Mouse (Mus musculus) CD4-positive helper T cell, adult 2 months (primary cell): Measurements from ENCODE around the gene Pitx1.

Source experiments
- DNase-seq: peaks from one replicate; pipeline ENCODE4 v3.0.0-alpha.2; 2012; ENCODE audit warnings: low read depth, missing footprints, low spot score

The Pitx1 gene

DNA sequence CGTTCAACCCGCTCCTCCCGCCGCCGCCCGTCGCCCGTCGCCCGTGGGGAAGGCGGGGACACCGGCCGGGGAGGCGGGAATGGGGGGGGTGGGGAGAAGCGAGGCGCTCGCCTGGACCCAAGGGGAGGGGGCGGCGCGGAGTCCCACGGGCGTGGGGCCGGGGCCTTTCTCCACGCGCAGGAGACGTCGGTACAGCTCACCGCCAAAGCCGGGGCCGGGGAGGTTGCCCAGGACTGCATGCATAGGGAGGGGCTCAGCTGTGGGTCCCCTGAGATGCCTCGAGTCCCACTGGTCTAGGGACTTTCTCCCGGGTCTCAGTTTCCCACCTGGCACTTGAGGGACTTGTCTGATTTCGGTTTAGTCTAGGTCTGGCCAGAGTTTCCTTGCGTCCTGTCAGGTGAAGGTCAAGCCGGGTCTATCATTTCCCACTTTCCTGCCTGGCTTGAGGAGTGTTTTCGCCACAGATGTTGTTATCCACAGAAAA, at the start of gene Pitx1:
Gene Pitx1, minus strand, starts transcription at position 51 of the 484 bp plus-strand sequence.
- DNase-seq: no peak

- no peak for DNase-seq
These were observed 45.6 kb upstream of the Pitx1 start for GRCm38 (mm10) chr13:55881431-55882202.

DNA sequence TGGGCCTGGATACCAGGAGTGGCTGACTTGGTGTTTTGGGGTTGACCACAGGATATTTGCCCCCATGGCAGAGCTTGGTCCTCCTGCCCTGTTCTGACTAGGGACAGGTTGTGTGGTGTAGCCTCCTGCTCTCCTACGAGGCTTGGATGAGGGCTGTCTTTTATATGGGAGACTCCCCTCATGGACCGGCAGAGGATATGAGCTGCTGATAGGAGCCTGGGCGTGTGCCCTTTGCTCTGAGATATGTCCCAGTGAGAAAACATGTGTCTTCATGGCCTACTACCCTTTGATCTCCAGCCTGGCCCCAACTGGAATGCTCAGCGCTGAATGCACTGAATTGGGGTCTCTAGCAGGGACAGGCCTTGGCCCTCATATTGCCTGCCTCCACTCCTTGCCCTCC, 42.4 kb upstream of the Pitx1 start:
- DNase-seq: no peak

GRCm38 (mm10) chr13:55871410-55871809, 35.4 kb upstream of the Pitx1 start:
- no peak for DNase-seq

DNA sequence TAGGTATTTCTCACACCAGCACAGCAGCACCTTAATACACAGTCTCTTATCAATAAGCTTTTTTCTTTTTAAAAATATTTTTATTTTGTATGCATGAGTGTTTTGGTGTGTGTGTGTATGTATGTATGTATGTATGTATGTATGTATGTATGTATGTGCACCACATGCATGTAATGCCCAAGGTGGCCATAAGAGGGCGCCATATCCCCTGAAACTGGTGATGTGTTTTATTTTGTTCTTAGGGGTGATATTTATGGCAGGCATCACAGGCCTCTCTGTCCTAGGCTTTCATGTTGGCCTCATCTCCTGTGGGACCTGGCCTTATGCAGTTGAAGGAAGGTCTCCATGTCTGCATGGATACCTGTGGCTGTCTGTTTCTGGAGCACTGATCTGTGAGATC, 34.0 kb upstream of the Pitx1 start:
- no peak for DNase-seq

DNA sequence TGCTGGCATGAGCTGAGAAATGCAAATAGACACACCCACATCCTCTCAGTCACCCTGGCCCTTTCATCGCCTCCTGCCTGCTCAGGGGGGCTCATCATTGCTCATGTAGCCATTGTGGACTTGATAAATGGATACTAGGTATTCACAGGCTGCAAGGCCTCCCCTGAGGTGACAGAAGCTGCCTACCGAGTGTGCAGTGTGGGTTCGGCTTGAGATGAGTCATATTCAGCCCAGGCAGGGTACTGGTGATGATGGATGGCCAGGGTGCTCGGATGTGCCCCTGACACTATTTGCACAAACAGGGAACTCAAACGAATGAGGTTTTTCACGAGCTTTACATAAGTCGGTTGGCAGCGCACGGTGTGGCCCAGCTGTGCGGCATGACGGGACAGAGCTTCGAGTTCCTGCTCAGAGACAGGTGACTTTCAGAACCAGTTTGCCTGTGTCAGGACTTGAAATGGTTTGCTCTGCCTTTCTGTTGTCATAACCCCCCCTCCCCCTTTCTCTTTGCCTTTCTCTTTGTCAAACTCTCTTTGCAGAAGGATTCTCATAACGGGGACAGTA, 31.6 kb upstream of the Pitx1 start:
- no peak for DNase-seq

DNA sequence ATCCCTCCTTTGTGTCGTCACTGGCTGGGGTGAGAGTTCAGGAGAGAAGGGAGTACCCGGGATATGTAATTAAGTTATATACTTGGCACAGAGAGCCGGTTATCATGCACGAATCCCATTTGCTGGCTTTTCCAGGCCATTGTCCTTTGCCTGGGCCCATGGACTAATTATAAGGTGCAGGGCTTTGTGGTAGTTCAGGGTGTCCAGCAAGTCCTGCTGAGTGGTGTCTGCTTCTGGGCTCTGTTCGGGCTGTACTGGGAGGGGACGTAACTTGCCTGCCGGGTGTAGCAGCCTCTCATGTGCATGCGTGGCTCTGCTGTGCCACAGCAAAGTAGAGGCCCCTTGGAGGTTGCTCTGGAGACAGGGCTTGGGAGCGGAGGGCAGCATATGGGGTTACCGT, 24.5 kb upstream of the Pitx1 start:
- DNase-seq: no peak

- no peak for DNase-seq
These were observed 22.5 kb upstream of the Pitx1 start for GRCm38 (mm10) chr13:55858463-55858862.

GRCm38 (mm10) chr13:55855793-55856192, 19.8 kb upstream of the Pitx1 start:
- no peak for DNase-seq

DNA sequence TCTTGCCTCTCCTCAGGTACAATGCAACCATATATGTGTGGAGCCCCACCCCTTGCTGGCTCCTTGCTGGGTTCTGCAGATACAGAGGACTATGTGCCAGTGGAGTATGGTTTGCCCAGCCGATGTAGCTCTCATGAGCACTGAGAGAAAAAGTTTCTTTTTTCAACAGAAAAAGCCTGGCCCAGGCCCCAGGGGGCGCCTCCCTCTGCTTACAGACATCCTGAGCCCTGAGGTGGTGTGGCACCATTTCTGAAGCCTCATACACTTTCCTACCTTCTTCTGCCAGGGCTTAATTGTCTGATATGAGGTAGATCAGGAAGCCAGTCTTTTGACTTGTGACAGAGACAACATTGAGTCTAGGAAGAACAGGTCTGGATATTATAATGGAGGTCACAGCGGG, 16.2 kb upstream of the Pitx1 start:
- DNase-seq: no peak

- no peak for DNase-seq
These were observed 14.7 kb upstream of the Pitx1 start for GRCm38 (mm10) chr13:55850726-55851125.

GRCm38 (mm10) chr13:55848604-55849190, 12.7 kb upstream of the Pitx1 start:
- no peak for DNase-seq

DNA sequence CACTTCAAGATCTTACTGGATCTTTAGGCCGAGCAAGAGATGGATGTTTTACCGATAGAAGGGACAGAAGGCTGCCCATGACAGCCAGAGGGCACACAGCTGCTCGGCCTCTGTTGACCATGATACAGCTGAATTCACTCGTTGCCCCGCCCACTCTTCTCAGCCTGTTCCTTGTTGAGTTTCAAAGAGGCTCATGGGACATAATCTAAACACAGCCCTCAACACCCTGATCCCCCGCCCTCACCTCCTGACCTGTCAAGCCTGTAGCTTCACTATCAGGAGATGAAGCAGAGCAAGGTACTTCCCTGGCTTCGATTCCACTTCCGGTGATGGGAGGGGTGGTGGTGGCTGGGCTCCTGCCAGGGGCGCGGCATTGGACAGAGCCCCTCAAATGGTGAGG, 11.8 kb upstream of the Pitx1 start:
- DNase-seq: no peak

GRCm38 (mm10) chr13:55843700-55844099, 7.7 kb upstream of the Pitx1 start:
- no peak for DNase-seq

DNA sequence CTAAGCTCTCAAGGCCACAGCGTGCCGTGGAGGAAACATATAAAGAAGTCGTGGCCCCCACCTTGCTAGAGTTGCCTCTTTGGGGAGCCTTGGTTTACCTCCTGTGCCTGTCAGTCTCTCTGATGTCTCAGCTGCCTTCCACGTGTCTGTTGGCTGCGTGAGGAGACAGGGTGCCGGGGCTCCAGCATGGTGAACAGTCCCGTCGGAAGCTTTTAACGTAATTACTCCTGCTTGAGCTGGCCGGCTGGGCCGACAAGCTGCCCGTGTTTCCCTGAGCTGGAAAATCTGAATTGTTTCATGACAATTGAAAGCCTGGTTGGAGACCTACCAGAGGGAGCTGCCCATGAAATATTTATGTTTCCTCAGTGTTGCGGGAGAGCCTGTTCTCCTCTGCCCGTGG, 4.2 kb upstream of the Pitx1 start:
- no peak for DNase-seq

- DNase-seq: no peak
These were observed 1.1 kb upstream of the Pitx1 start for GRCm38 (mm10) chr13:55836786-55837780.

DNA sequence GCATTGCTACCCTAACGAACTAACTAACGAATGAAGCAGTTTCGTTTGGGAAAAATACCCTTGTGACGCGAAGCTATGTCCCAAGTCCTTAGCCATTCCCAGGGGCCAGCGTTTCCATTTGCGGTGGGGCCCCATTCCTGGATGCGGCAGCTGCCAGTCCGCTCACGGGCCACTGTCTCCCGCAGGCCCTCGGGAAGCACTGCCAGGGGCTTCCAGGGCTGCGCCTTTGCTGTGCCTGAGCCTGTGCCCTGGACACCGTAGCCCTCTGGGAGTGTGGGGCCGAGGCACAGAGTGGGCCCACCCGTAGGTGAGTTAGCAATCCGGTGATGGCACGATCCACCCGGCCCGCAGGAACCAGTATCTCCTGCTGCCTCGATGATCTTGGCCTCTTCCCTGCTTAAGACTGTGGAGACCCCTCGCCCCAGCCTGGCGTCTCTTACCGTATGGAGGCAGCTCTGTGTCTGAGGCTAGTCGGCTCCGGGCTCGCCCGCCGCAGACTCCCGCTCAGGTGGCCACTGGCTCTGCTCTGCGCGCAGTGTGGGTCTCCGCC, 369 bp downstream of the Pitx1 start:
- no peak for DNase-seq

GRCm38 (mm10) chr13:55834667-55835066, 1.3 kb downstream of the Pitx1 start:
- DNase-seq: no peak

GRCm38 (mm10) chr13:55833921-55834320, 2.1 kb downstream of the Pitx1 start:
- no peak for DNase-seq

GRCm38 (mm10) chr13:55832602-55833001, 3.4 kb downstream of the Pitx1 start:
- DNase-seq: no peak

DNA sequence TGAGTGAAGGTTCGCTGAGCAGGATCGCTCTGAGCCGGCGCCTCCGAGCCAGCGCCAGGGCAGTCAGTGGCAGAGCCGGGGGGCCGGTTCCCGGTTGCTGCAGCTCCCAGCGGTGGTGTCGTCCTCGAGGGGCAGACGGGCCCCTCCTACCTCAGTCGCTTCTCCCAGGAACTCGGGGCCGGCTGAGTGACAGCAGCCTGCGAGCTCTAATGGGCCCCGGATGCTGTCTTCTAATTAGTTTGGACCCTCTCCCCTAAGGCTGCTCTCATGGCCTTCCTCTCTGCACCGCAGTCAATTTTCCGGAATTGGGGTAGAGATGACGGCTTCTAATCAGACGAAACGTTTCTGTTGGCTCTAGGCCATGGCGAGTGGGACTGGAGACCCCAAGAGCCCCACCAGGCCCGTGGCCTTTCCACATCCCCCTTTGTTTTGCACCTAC, 4.3 kb downstream of the Pitx1 start:
- DNase-seq: no peak
